Mouse (Mus musculus) G1E (cell line): ENCODE measurements around the gene Sypl2.

Experiments
- CTCF ChIP-seq: IDR thresholded peaks from 2 replicates; pipeline ENCODE4 v1.5.1; 2012; ENCODE audit warnings: low read depth, low read length, inconsistent platforms, mixed read lengths
- TAL1 ChIP-seq: conservative IDR thresholded peaks from 2 replicates; pipeline ENCODE4 v1.6.1; 2012; ENCODE audit warnings: low read depth, low read length, inconsistent platforms, mixed read lengths

- no peak for TF ChIP-seq CTCF
- no peak for TF ChIP-seq TAL1
Measured at GRCm38 (mm10) chr3:108209946-108210770, 16.3 kb downstream of the Sypl2 start.
